Mouse (Mus musculus) adrenal gland, postnatal 25 days (tissue): ENCODE data around the gene Actl10. TPM values are rescaled to one million over a fixed set of nuclear protein-coding genes. Genes with fewer than 3 reads are reported as not detected.

ENCODE experiments used
- DNase-seq: peaks from one replicate; pipeline ENCODE4 v3.0.0; 2021; ENCODE audit warnings: mixed read lengths
- total RNA-seq: library from RNA; stranded (reverse); gene quantifications from 2 replicates; pipeline ENCODE4 v1.2.3, GENCODE M21; 2021

Actl10 gene
- total RNA-seq, 1 experiment from 2014 or later: 0.21 TPM

GRCm38 (mm10) chr2:154583906-154584872 is 32.6 kb downstream of the Actl10 start:
- no peak for DNase-seq

GRCm38 (mm10) chr2:154584931-154585601 is 33.5 kb downstream of the Actl10 start:
- no peak for DNase-seq

DNA sequence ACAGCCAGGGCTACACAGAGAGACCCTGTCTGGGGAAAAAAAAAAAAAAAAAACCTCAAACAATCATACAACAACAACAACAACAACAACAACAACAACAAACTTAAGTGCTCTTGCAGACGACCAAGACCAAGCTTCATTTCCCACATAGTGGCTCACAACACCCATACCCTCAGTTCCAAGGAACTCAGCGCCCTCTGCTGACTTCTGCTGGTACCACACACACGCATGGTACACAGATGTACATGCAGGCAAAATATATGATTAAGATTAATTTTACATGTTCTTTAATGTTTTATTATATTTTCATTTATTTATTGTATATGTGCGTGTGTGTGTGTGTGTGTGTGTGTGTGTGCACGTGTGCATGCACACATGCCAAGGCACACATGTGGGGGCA is 34.8 kb downstream of the Actl10 start:
- peak; percentile 48 for DNase-seq

DNA sequence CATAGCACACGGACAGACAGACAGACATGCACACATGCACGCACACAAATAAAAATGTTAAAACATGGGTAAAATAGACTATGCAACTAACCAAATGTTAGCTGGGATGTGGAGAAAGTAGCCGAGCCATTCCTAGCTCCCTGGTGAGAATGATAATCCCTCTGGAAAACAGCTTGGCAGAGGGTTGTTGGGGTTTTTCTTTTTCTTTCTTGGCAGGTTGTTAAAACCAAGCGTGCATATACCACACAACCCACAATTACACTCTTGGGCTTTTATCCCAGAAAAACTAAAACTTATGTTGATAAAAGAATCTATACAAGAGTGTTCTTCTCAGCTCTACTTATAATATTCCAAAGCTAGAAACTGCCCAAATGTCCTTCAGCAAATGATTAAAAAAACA is 37.5 kb downstream of the Actl10 start:
- DNase-seq: no peak

- no peak for DNase-seq
Observed at GRCm38 (mm10) chr2:154591239-154591638, 39.7 kb downstream of the Actl10 start.

GRCm38 (mm10) chr2:154593025-154593424 is 41.4 kb downstream of the Actl10 start:
- DNase-seq: peak; percentile 18

- DNase-seq: peak; percentile 27
Observed at GRCm38 (mm10) chr2:154595775-154596174, 44.2 kb downstream of the Actl10 start.

- DNase-seq: no peak
Observed at GRCm38 (mm10) chr2:154597399-154597798, 45.8 kb downstream of the Actl10 start.

DNA sequence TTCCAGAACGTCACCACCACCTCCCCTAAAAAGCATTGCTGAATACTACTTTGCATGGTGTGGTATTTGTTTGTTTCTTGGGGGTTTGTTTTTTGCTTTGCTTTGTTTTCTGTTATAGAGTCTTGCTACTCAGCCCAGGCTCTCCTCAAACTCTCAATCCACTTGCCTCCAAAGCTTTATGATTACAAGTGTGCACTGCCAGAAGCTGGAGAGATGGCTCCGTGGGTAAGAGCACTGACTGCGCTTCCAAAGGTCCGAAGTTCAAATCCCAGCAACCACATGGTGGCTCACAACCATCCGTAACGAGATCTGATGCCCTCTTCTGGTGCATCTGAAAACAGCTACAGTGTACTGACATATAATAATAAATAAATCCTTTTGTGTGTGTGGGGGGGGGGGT is 49.0 kb downstream of the Actl10 start:
- no peak for DNase-seq

DNA sequence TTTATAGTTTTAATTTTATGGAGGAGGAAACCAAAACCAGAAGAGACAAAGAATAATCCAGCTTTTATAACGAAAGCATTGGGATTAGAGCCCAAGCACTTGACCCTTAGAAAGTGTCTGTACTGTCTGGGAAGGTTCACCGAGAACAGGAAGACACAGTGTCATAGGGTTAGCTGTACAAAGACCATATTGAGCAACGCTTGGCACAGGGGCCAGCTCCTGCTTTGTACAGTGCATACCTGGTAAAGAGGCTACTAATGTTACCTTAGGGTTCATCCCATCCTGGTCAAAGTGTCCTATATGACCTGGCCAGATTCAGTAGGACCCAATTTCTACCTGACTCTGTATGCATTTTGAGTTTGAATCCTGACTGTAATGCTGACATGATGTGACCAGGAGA is 49.7 kb downstream of the Actl10 start:
- no peak for DNase-seq

Other genes with a start within 250 kb of the Actl10 start
- not detected in 2 replicates for gene Bpifb9b, start 244.5 kb upstream of the Actl10 start, total RNA-seq
- gene Cdk5rap1, start 178.8 kb upstream of the Actl10 start, total RNA-seq: 12.4 and 18.2 TPM in 2 replicates
- gene Snta1, start 143.7 kb upstream of the Actl10 start, total RNA-seq: 21.9 and 24.7 TPM in 2 replicates
- gene Cbfa2t2, start 115.3 kb upstream of the Actl10 start, total RNA-seq: 40.7 and 50.1 TPM in 2 replicates
- not detected in 2 replicates for gene 1700003F12Rik, start 4.7 kb upstream of the Actl10 start, total RNA-seq
- gene Necab3, start 7.1 kb downstream of the Actl10 start, total RNA-seq: 2.0 and 2.1 TPM in 2 replicates
- gene E2f1, start 18.1 kb downstream of the Actl10 start, total RNA-seq: 11.2 and 13.2 TPM in 2 replicates
- gene Pxmp4, start 51.9 kb downstream of the Actl10 start, total RNA-seq: 32.7 and 34.3 TPM in 2 replicates
- gene Zfp341, start 61.5 kb downstream of the Actl10 start, total RNA-seq: 3.3 and 3.6 TPM in 2 replicates
- 1.2 TPM in 1 of 2 replicates, not detected in the other for gene 4930519P11Rik, start 61.7 kb downstream of the Actl10 start, total RNA-seq
- 221 and 247 TPM in 2 replicates for gene Chmp4b, start 99.9 kb downstream of the Actl10 start, total RNA-seq
- gene Gm14214, start 218.3 kb downstream of the Actl10 start, total RNA-seq: not detected in 2 replicates
- gene Raly, start 239.3 kb downstream of the Actl10 start, total RNA-seq: 196 and 201 TPM in 2 replicates
- not detected in 2 replicates for gene a, start 239.6 kb downstream of the Actl10 start, total RNA-seq